Mouse (Mus musculus) left cerebral cortex, adult 11 months (tissue): Measurements from ENCODE around the gene Dnajc27.

ENCODE experiments used
- DNase-seq: peaks from one replicate; pipeline ENCODE4 v3.0.0; 2022; ENCODE audit warnings: low spot score

Gene Dnajc27

DNA sequence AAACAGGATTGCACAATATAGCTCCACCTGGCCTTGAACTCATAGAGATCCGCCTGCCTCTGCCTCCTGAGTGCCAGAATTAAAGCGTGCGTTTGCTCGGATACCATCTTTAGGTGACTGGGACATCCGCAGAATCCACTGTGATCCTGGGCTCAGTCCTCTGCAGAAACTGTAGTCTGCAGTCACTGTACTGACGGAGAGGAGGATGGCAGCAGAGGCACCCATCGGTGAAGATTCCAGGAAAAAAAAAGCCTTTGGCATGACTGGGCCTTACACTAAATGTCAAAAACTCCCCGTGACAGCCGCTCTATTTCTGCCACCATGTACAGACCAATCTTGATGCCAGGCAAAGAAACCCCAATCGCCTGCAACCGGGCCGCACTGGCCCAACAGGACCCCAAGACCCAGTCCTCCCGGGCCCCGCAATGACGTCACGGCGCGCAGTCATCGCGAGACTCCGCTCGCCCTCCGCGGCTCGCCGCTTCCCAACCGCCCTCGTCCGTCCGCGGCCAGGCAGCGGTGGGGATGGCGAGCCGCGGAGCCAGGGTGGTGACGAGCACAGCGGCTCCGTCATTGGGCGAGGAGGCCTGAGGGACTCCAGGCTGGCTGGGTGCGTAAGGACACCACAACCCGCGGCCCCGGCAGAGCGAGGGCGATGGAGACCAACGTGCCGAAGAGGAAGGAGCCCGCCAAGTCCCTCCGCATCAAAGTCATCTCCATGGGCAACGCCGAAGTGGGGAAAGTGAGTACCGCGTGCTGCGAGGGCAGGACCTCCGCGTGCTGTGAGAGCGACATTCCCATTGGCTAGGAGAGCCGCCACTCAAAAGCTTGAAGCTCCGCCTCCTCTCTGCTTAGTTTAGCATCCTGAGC lies at the start of gene Dnajc27:
Gene Dnajc27 (plus strand): TSS at position 452 of the 870 bp plus-strand sequence.
- peak; percentile 93 for DNase-seq

- no peak for DNase-seq
Measured at GRCm38 (mm10) chr12:4036157-4036556, 46.2 kb upstream of the Dnajc27 start.

DNA sequence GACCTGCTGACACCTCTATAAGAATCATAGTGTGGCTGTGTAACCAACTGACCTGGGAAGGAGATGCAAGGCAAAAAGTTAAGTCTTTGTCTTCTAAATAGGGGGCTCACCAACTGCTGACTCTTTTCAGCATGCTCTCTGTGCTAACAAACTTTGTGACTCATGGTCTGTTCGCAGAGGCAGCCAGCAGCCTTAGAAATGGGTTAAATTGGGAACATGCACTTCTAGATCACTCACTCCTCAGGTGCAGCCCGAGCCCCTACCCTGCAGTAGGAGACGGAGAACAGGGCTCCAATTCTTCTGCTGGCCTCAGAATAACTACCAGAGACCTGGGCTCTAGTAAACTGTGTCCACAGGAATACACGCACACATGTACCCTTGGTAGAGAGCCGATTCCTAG lies 44.9 kb upstream of the Dnajc27 start:
- no peak for DNase-seq

DNA sequence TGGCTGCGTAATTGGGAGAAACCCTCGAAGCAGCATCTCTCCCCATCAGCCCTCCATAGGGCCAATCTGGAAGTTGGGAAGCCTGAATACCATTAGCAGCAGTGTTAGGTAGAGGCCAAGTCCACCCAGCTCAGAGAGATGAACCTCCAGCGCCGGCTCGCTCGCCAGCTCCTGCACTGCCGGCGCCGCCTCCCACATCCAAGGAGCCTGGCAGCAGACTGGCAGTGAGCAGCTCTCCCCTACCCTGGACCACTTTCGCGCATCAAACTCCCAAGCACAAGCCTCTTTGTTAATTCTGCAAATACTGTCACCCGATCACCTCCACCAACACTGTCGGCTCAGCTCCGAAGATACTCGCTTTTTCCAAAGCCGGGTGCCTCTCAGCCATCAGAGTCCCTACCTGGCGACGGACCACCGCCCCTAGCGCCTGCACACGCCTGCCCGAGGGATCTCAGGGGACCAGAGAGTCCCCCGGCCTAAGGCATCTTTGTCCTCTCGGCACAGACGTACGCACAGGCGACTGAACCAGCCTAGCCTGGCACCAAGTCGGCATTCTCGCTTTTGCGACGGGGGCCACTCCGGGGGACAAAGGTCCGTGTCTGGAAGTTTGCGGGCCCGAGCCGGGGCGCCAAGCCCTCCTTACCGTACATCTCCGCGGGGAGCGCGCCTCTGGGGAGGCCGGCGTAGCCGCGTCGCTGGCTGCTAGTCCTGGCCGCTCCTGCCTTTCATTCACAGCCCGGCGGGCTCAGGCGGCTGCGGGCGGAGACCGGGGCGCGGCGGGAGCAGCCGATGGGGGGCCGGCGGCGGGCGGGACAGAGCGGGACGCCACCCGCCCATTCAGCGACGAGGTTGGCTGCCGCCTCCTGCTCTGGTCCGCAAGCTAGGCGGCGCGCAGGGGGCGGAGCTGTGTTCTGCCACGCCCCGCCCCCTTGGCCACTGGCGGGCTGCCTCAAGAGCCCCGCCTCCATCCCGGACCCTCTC lies 44.0 kb upstream of the Dnajc27 start, which contains the start of gene Efr3b:
Gene Efr3b (minus strand): TSS at position 855 of the 981 bp plus-strand sequence.
- peak; percentile 74 for DNase-seq

DNA sequence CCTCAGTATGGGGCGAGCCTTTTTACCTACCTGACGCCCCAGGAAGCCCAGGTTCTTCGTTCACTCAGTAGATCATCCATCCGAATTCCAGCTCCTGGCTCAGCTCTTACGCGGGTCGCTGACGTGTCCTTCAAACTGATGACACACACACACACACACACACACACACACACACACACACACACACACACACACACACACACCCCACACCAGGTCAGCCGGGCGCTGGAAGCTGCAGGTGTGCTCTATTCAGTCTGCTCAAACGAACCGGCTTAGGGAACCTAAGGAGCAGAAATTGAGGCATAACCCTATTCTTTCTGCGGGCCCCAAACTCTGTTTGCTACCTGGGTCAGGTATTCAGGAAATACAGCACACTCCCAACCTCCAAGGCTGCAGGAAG lies 43.3 kb upstream of the Dnajc27 start:
- DNase-seq, result no peak

GRCm38 (mm10) chr12:4042411-4042810 lies 40.0 kb upstream of the Dnajc27 start:
- DNase-seq, result no peak

DNA sequence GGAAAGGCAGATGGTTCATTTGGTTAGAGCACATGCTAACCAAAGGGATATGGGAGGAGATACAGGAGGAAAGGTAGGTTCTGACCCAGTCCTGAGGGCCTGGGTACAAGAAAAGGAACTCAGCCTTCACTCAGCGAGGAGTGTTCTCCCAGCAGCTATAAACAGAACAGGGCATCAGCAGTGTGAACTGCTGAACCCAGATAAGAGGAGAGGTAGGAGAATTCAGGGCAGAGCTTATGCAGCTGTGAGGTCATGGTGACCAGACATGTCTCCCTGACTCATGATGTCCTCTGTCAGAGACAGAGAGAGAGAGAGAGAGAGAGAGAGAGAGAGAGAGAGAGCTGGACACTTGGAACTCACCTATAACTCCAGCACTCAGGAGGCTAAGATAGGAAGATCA lies 36.4 kb upstream of the Dnajc27 start:
- DNase-seq, result no peak

DNA sequence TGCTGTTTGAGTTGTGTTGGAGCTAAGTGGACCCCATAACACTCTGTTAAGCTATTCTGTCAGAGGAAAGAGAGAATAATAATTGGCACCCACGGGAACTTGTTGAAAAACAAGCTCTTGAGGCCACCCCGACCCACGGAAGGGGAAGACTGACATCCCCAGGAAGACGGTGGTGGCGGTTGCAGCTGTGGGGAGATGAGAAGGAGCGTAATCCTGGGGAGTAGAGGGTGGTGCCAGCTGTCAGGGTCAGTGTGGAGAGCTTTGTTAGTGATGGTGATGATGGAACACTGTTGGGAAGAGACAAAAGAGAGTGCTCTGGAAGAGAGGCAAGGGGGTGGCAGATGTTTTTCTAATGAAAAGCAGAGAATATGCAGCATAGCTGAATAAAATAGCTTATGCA lies 34.4 kb upstream of the Dnajc27 start:
- no peak for DNase-seq

GRCm38 (mm10) chr12:4050861-4051425 lies 31.4 kb upstream of the Dnajc27 start:
- DNase-seq, result no peak

DNA sequence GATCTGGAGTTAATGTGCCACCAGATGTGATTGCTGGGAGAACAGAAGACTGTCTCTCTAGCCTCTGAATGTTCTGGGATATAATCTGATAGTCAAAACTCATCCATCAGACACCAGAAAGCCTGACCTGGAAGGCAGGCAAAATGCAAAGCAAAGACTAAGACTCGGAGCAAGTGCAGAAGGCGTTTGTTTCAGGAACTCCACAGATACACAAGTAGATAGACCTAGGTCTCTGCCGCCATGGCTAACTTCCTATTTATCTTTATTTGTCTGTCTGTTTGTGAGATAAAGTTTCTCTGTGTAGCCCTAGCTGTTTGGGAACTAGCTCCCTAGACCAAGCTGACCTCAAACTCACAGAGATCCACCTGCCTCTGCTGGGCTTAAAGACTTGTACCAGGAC lies 28.7 kb upstream of the Dnajc27 start:
- DNase-seq, result no peak

DNA sequence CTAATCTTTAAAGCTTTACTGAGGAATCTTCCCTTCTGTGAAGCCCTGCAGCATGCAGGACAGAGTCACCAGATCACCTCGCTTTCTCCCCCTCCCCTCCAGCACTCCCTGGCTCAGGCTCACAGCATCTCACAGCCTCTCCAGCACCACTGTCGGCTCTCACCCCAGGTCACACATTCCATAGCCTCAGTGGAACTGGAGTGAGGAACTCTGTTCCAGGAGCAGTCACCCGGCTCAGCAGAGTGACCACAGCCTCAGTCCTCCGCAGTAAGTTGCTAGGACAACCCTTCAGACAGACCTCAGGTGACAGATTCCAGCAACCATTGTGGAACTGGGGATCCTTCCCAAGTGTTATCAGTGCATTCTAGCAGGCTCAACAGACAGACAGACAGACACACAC lies 27.5 kb upstream of the Dnajc27 start:
- no peak for DNase-seq

DNA sequence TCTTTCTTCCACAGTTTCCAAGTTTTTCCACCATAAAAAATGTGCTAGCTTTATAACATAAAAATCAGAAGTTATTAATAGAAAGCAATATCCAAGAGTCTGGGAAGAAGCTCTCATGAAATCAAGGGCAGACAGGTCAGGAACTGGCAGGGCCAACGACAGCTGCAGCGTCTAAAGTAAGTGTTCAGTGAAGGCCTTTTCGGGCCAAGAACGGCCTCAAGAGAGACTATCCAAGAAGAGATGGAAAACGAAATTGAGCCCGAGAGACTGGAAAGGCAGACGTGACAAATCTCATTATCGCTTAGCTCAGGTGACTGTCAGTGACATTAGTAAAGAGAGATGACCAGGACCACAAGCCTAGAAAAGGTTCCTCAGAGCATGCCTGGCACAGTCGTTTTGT lies 24.1 kb upstream of the Dnajc27 start:
- no peak for DNase-seq

- DNase-seq, result no peak
Measured at GRCm38 (mm10) chr12:4059683-4060082, 22.7 kb upstream of the Dnajc27 start.

DNA sequence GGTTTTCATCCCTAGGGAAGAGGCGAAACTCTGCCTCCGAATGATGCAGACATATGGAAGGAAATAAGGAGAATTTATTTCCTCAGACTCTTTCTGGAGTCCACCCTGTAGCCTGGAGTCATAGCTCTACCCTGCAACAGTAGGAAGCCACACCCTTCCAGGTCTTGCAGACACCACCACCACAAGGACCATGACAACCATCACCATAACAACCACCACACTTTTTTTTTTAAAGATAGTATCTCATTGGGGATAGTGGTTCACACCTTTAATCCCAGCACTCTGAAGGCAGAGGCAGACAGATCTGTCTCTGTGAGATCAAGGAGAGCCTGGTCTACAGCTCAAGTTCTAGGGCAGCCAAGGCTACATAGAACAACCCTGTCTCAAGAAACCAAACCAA lies 16.9 kb upstream of the Dnajc27 start:
- DNase-seq, result no peak

DNA sequence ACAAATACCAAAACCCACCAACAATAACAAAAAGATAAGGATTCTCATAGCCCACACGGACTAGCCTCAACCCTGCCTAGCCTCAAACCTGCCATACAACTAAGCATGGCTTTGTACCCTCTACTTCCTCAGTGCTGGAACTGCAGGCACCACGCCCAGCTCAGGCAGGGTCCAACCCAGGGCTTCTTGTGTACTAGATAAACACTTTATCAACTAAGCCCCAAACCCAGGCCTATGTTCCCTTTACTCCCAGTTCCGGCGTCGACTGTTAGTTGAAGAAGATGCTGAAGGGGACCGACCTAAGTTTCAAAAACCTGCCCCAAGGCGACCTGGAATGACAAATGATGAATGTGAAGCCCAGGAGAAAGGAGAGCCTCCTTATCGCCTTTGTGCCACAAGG lies 16.4 kb upstream of the Dnajc27 start:
- DNase-seq, result no peak

- DNase-seq, result peak; percentile 65
Measured at GRCm38 (mm10) chr12:4066681-4067459, 15.5 kb upstream of the Dnajc27 start.

DNA sequence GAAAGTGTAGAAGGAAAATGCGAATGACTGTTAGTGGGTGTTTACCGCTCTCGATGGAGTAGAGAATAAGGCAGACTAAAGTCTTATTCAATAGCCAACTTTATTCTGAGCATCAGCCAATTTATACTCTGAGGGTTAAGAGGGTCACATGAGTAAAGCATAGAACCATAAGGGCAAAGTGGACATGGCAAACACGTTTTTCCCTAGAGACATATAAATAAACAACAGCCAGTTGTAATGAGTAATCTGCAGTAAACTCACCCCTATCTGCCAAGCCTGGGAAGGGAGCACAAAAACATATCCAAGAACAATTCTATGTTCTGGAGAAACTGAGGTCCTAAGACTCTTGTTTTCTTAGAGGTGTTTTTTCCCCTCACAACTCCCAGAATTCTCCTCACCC lies 13.8 kb upstream of the Dnajc27 start:
- DNase-seq, result no peak

GRCm38 (mm10) chr12:4071671-4072070 lies 10.7 kb upstream of the Dnajc27 start:
- DNase-seq, result no peak

GRCm38 (mm10) chr12:4075407-4075806 lies 7.0 kb upstream of the Dnajc27 start:
- no peak for DNase-seq

DNA sequence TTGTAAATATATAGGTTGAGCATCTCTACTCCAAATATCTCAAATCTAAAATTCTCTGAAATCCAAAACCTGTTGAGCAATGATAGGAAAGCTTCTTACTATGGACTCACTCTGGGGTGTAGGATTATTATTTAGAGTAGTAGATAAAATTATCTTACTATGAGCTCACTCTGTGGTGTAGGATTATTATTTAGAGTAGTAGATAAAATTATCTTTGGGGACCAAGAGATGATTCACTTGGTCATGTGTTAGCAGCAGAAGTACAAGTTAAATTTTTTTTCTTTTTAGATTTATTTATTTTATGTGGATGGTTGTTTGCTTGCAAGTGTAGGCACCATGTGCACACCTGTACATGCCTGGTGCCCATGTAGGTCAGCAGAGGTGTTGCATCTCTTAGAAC lies 6.0 kb upstream of the Dnajc27 start:
- DNase-seq, result no peak

- no peak for DNase-seq
Measured at GRCm38 (mm10) chr12:4078069-4078468, 4.3 kb upstream of the Dnajc27 start.

- peak; percentile 77 for DNase-seq
Measured at GRCm38 (mm10) chr12:4080311-4080710, 2.1 kb upstream of the Dnajc27 start.
